Mouse (Mus musculus) brain, adult 2 months (tissue): ENCODE results near the gene Snd1.
A peak's percentile ranks its signal among the peaks of the same experiment; 100 is the strongest.
"Not testable (repeated sequence)": the region's sequence is repeated elsewhere in the genome, so short reads cannot be mapped to it uniquely, and the experiment has no call there.

Source experiments
- DNase-seq: peaks from one replicate; pipeline ENCODE4 v3.0.0; 2011; ENCODE audit warnings: low read depth, low spot score

Snd1 gene

GRCm38 (mm10) chr6:28902573-28902972 lies 427.6 kb downstream of the Snd1 start:
- DNase-seq, result peak; percentile 56

- no peak for DNase-seq
Measured at GRCm38 (mm10) chr6:28904417-28904816, 429.5 kb downstream of the Snd1 start.

GRCm38 (mm10) chr6:28905301-28905700 lies 430.4 kb downstream of the Snd1 start:
- DNase-seq, result no peak

- peak; percentile 29 for DNase-seq
Measured at GRCm38 (mm10) chr6:28909866-28910265, 434.9 kb downstream of the Snd1 start.

- no peak for DNase-seq
Measured at GRCm38 (mm10) chr6:28914981-28915380, 440.0 kb downstream of the Snd1 start.

GRCm38 (mm10) chr6:28916630-28917029 lies 441.7 kb downstream of the Snd1 start:
- no peak for DNase-seq

GRCm38 (mm10) chr6:28919346-28919745 lies 444.4 kb downstream of the Snd1 start:
- no peak for DNase-seq

- no peak for DNase-seq
Measured at GRCm38 (mm10) chr6:28922371-28922770, 447.4 kb downstream of the Snd1 start.

GRCm38 (mm10) chr6:28923091-28923824 lies 448.3 kb downstream of the Snd1 start:
- DNase-seq, result no peak

- no peak for DNase-seq
Measured at GRCm38 (mm10) chr6:28923837-28924236, 448.9 kb downstream of the Snd1 start.

GRCm38 (mm10) chr6:28927987-28928386 lies 453.0 kb downstream of the Snd1 start:
- not testable (repeated sequence) for DNase-seq

- DNase-seq, result peak; percentile 59
Measured at GRCm38 (mm10) chr6:28929169-28929803, 454.3 kb downstream of the Snd1 start.

- DNase-seq, result no peak
Measured at GRCm38 (mm10) chr6:28931234-28931633, 456.3 kb downstream of the Snd1 start.

GRCm38 (mm10) chr6:28931636-28932327 lies 456.8 kb downstream of the Snd1 start:
- no peak for DNase-seq

GRCm38 (mm10) chr6:28932328-28932937 lies 457.5 kb downstream of the Snd1 start:
- peak; percentile 68 for DNase-seq

- DNase-seq, result no peak
Measured at GRCm38 (mm10) chr6:28935736-28936135, 460.8 kb downstream of the Snd1 start.

GRCm38 (mm10) chr6:28947254-28947653 lies 472.3 kb downstream of the Snd1 start:
- no peak for DNase-seq

GRCm38 (mm10) chr6:28949269-28949668 lies 474.3 kb downstream of the Snd1 start:
- DNase-seq, result peak; percentile 63

- peak; percentile 78 for DNase-seq
Measured at GRCm38 (mm10) chr6:28955581-28955980, 480.6 kb downstream of the Snd1 start.

- DNase-seq, result no peak
Measured at GRCm38 (mm10) chr6:28957486-28957885, 482.5 kb downstream of the Snd1 start.

- DNase-seq, result no peak
Measured at GRCm38 (mm10) chr6:28963178-28963577, 488.2 kb downstream of the Snd1 start.

- DNase-seq, result peak; percentile 59
Measured at GRCm38 (mm10) chr6:28965264-28965663, 490.3 kb downstream of the Snd1 start.
